Comparison of ENCODE assay signal across 19 mouse cellular contexts in genomic region chr3:97241826-97242225, GRCm38 (mm10). TPM values are rescaled to one million over a fixed set of nuclear protein-coding genes. Genes with fewer than 3 reads are reported as not detected.
DNase-seq lines count a peak whose midpoint lies in the region; ATAC-seq and TF ChIP-seq lines count a peak whose summit lies in the region.
"Had no signal": no experiment of that assay in that cellular context is flagged by ENCODE, and none has a peak within 500 bp of the region (broad histone marks: within the 10 kb centered on the region; RNA-seq: fewer than 3 reads in every experiment).

No protein-coding gene starts in this region.

- ATAC-seq in forebrain, embryonic 11.5 days (replicated peaks; ENCODE audit: low FRiP score), result no peak; the same call in 1 of the 2 replicates
- no peak for ATAC-seq in forebrain, embryonic 13.5 days
- ATAC-seq in midbrain, embryonic 11.5 days (ENCODE audit: low FRiP score), result no peak
- ATAC-seq in midbrain, postnatal 0 days (ENCODE audit: low FRiP score), result no peak
- 0 out of 2 replicates have a peak, but pooled peaks have one; percentile 30 for ATAC-seq in granulocyte monocyte progenitor cell, adult 5-6 weeks (replicated peaks; ENCODE audit: poor library complexity, severe bottlenecking)
- ATAC-seq: activated CD4-positive, CD25-positive, alpha-beta regulatory T cell, adult 4 months; forebrain, embryonic 14.5 days; Patski had no signal

- H3K4me1 ChIP-seq in forebrain, embryonic 11.5 days (replicated peaks; ENCODE audit: control insufficient read depth, insufficient read depth, low read length), result no peaks in the 10 kb centered on the region
- peaks cover 25% of the 10 kb centered on the region for H3K4me1 ChIP-seq in forebrain, embryonic 13.5 days
- H3K4me1 ChIP-seq in midbrain, embryonic 11.5 days (ENCODE audit: control insufficient read depth, insufficient read depth, low read length), result peaks cover 12% of the 10 kb centered on the region
- H3K4me1 ChIP-seq in midbrain, postnatal 0 days (ENCODE audit: insufficient read depth, low read length), result no peaks in the 10 kb centered on the region

- peak; percentile 26 for DNase-seq in forebrain, embryonic 11.5 days (ENCODE audit: low spot score)
- no peak for DNase-seq in layer of hippocampus, adult 2 months (ENCODE audit: low spot score in 2 of 2)
- no peak for DNase-seq in layer of hippocampus, adult 18-20 months (ENCODE audit: low spot score in 2 of 2)
- DNase-seq in midbrain, embryonic 11.5 days (ENCODE audit: low spot score, missing footprints), result peak; percentile 83
- DNase-seq in midbrain, postnatal 0 days (ENCODE audit: low spot score), result no peak
- DNase-seq: adrenal gland, adult 8-10 months; cerebellum, adult 11 months; cerebellum, adult 8-10 months; cerebellum, postnatal 14 days; gastrocnemius, postnatal 36 days; heart, adult 2 months had no signal

- no peak overlapping the region for H3K9ac ChIP-seq in forebrain, embryonic 11.5 days (ENCODE audit: low read length)
- no peak overlapping the region; the same call in 1 of the 2 replicates for H3K9ac ChIP-seq in forebrain, embryonic 13.5 days
- H3K9ac ChIP-seq in midbrain, embryonic 11.5 days (ENCODE audit: low read length), result no peak overlapping the region
- no peak overlapping the region for H3K9ac ChIP-seq in midbrain, postnatal 0 days (replicated peaks; ENCODE audit: low read length, poor library complexity, severe bottlenecking)
- H3K9ac ChIP-seq: embryonic facial prominence, embryonic 12.5 days had no signal

- no peaks in the 10 kb centered on the region for H3K27me3 ChIP-seq in forebrain, embryonic 11.5 days (ENCODE audit: control insufficient read depth, insufficient read depth, low read length)
- H3K27me3 ChIP-seq in forebrain, embryonic 13.5 days, result no peaks in the 10 kb centered on the region
- no peaks in the 10 kb centered on the region for H3K27me3 ChIP-seq in midbrain, embryonic 11.5 days (ENCODE audit: control insufficient read depth, insufficient read depth, low read length)
- H3K27me3 ChIP-seq in midbrain, postnatal 0 days (ENCODE audit: insufficient read depth, low read length), result no peaks in the 10 kb centered on the region
- H3K27me3 ChIP-seq: CH12.LX; embryonic facial prominence, embryonic 12.5 days; Patski had no signal

- H3K36me3 ChIP-seq in forebrain, embryonic 11.5 days (ENCODE audit: control insufficient read depth, insufficient read depth, low read length), result no peaks in the 10 kb centered on the region
- 0 out of 2 replicates have a peak, but pooled peaks cover 2% of the 10 kb centered on the region for H3K36me3 ChIP-seq in forebrain, embryonic 13.5 days (ENCODE audit: poor library complexity, severe bottlenecking)
- no peaks in the 10 kb centered on the region for H3K36me3 ChIP-seq in midbrain, embryonic 11.5 days (ENCODE audit: control insufficient read depth, insufficient read depth, low read length)
- no peaks in the 10 kb centered on the region for H3K36me3 ChIP-seq in midbrain, postnatal 0 days (ENCODE audit: insufficient read depth, low read length)
- H3K36me3 ChIP-seq: embryonic facial prominence, embryonic 12.5 days had no signal

- no peak overlapping the region for H3K4me2 ChIP-seq in forebrain, embryonic 11.5 days (ENCODE audit: low read depth, low read length, severe bottlenecking)
- H3K4me2 ChIP-seq in forebrain, embryonic 13.5 days, result no peak overlapping the region
- H3K4me2 ChIP-seq in midbrain, embryonic 11.5 days, result no peak overlapping the region
- H3K4me2 ChIP-seq in midbrain, postnatal 0 days (ENCODE audit: low read depth, low read length, poor library complexity, severe bottlenecking), result no peak overlapping the region
- H3K4me2 ChIP-seq: embryonic facial prominence, embryonic 12.5 days; heart, embryonic 11.5 days had no signal

- TF ChIP-seq CTCF in layer of hippocampus, adult 2 months (conservative IDR thresholded peaks at IDR 0.05), result no peak
- TF ChIP-seq CTCF in midbrain, postnatal 0 days (IDR thresholded peaks at IDR 0.05), result no peak

- no peak overlapping the region for H3K4me3 ChIP-seq in forebrain, embryonic 11.5 days (ENCODE audit: low read depth, low read length)
- no peak overlapping the region for H3K4me3 ChIP-seq in forebrain, embryonic 13.5 days
- H3K4me3 ChIP-seq in layer of hippocampus, adult 2 months, result no peak overlapping the region
- H3K4me3 ChIP-seq in midbrain, embryonic 11.5 days (ENCODE audit: low read depth, low read length), result no peak overlapping the region
- H3K4me3 ChIP-seq in midbrain, postnatal 0 days (ENCODE audit: low read depth, low read length), result no peak overlapping the region
- H3K4me3 ChIP-seq: embryonic facial prominence, embryonic 12.5 days; heart, adult 2 months had no signal

- no peaks in the 10 kb centered on the region for H3K9me3 ChIP-seq in forebrain, embryonic 11.5 days (ENCODE audit: control insufficient read depth, low read length)
- H3K9me3 ChIP-seq in forebrain, embryonic 13.5 days (replicated peaks), result no peaks in the 10 kb centered on the region
- H3K9me3 ChIP-seq in midbrain, embryonic 11.5 days (ENCODE audit: control insufficient read depth, low read length), result no peaks in the 10 kb centered on the region
- no peaks in the 10 kb centered on the region for H3K9me3 ChIP-seq in midbrain, postnatal 0 days (ENCODE audit: low read length)
- H3K9me3 ChIP-seq: embryonic facial prominence, embryonic 12.5 days had no signal

- no peak overlapping the region for H3K27ac ChIP-seq in forebrain, embryonic 11.5 days (ENCODE audit: low read depth, low read length)
- no peak overlapping the region; the same call in 1 of the 2 replicates for H3K27ac ChIP-seq in forebrain, embryonic 13.5 days
- peak overlapping the region; percentile 20 for H3K27ac ChIP-seq in layer of hippocampus, adult 2 months
- no peak overlapping the region for H3K27ac ChIP-seq in midbrain, embryonic 11.5 days (ENCODE audit: low read depth, low read length)
- no peak overlapping the region for H3K27ac ChIP-seq in midbrain, postnatal 0 days (ENCODE audit: low read depth, low read length)
- H3K27ac ChIP-seq: embryonic facial prominence, embryonic 12.5 days; heart, adult 2 months had no signal

- WGBS in forebrain, embryonic 11.5 days, result 38% methylated on average over 6 of the region's 6 CpGs
- WGBS in forebrain, embryonic 13.5 days, result 45% methylated on average over 6 of the region's 6 CpGs
- 42% methylated on average over 6 of the region's 6 CpGs for whole genome bisulfite sequencing in midbrain, embryonic 11.5 days
- WGBS in midbrain, postnatal 0 days, result 40% methylated on average over 6 of the region's 6 CpGs

RNA-seq across cellular contexts. Expression of gene Bcl9, which starts 55.9 kb away (rescaled TPM):
- 81.8 and 82.1 TPM in 2 replicates for polyA plus RNA-seq in forebrain, embryonic 11.5 days (2014; fragmentation: Nextera tagmentation; extraction: Ambion mirVana)
- polyA plus RNA-seq in forebrain, embryonic 13.5 days (2015; fragmentation: Nextera tagmentation; extraction: Ambion mirVana), result 101 and 105 TPM in 2 replicates
- total RNA-seq in layer of hippocampus, adult 2 months (2021), result 10 to 100 TPM; 64.7 to 67.6 TPM
- total RNA-seq in layer of hippocampus, adult 18-20 months (2021), result 10 to 100 TPM; 58.7 to 60.7 TPM
- 59.8 and 60.3 TPM in 2 replicates for polyA plus RNA-seq in midbrain, embryonic 11.5 days (2014; fragmentation: Nextera tagmentation; extraction: Ambion mirVana)
- total RNA-seq in midbrain, postnatal 0 days (2014; rRNA removed), result 32.2 and 39.6 TPM in 2 replicates
- 58.9 and 61.3 TPM in 2 replicates for polyA plus RNA-seq in midbrain, postnatal 0 days (2015; fragmentation: Nextera tagmentation; extraction: Ambion mirVana)
- 25.3 and 43.8 TPM in 2 replicates for total RNA-seq in granulocyte monocyte progenitor cell, adult 5-6 weeks (2014; fragmentation: Nextera tagmentation)
- 3.5 and 6.2 TPM in 2 replicates for total RNA-seq in granulocyte monocyte progenitor cell, adult 5-6 weeks (2017)

Comparison
In these comparisons a context has a peak if more than half of its experiments do, and no peak if none do; other contexts are left out.
1. DNase-seq: peak in forebrain, embryonic 11.5 days (single experiment) and midbrain, embryonic 11.5 days (single experiment); none in layer of hippocampus, adult 2 months (0 of 2), layer of hippocampus, adult 18-20 months (0 of 2) and midbrain, postnatal 0 days (single experiment).